Mouse (Mus musculus): Measurements from ENCODE around the gene Fam198b.

Fam198b gene

DNA sequence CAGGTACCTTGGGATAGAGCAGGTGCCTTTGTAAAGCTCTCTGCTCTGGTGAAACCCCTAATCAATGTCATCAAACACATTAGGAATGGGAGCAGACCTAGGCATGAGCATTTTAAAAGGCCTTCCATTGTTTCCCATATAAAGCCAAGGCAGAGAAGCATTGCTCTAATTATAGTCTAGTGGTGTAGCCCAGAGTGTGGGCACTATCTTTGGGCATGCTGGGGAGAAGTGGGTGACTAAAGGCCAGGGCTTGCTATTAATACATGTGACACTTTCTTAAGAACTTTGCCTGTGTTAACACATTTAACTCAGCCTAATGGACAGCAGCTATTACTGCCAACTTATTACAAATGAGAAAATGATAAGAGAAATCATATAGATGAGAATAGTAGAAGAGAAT is 106.1 kb downstream of the Fam198b start:
- DNase-seq = no peak

DNA sequence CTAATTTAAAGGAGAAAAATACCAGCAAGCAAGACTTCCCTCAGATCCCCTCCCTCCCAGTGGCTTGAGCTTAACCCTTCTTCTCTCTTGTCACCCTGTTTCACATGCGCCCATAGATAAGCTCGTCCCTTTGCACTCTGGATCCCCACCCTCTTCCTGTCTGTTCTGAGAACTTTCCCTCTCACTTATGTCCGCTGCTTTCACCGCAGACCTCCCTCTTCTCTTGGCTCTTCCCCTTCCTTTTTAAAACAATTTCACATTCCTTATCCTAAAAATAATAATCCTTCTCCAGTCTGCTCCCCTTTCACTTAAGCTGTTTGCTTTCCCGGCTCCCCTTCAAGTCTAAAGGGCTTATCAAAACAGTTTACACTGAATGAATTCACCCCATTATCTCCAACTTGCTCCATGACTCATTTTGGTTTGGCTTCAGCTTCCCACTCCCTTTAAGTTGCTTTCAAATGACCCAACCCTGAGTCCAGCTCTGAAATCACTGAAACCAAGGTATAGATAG is 109.8 kb downstream of the Fam198b start:
- no peak for DNase-seq

DNA sequence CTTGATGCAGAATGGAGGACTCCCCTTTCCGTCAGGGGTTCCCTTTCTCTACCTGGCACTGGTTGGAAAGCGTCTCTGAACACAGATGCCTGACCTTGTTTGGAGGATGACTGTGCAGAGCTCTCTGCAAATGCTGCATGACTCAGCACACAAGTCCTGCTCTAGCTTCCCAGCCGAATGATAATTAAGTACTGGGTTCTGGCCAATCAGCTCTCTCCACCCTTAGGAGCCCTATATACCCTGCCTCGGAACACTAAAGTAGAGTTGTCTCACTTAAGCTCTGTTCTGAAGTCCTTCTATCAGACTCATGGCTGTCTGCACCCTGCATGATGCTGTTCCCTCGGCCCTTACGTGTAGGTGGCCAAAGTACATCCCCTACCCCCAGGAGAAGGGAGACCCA is 111.4 kb downstream of the Fam198b start:
- no peak for DNase-seq
